Mouse (Mus musculus): ENCODE results near the gene Acd.

The Acd gene

GRCm38 (mm10) chr8:105702001-105702401 is 1.1 kb upstream of the Acd start:
- in situ Hi-C loops (cut with MboI, MseI) = no loop called here

GRCm38 (mm10) chr8:105700566-105700965 is 336 bp downstream of the Acd start:
- in situ Hi-C loops (cut with MboI, MseI) = no loop called here

GRCm38 (mm10) chr8:105699488-105700215 is 1.2 kb downstream of the Acd start:
- in situ Hi-C loops (cut with MboI, MseI) = no loop called here

GRCm38 (mm10) chr8:105698734-105699133 is 2.2 kb downstream of the Acd start:
- in situ Hi-C loops (cut with MboI, MseI) = no loop called here

GRCm38 (mm10) chr8:105697196-105697780 is 3.6 kb downstream of the Acd start:
- in situ Hi-C loops (cut with MboI, MseI) = no loop called here

GRCm38 (mm10) chr8:105695080-105695780 is 5.7 kb downstream of the Acd start:
- in situ Hi-C loops (cut with MboI, MseI) = no loop called here

DNA sequence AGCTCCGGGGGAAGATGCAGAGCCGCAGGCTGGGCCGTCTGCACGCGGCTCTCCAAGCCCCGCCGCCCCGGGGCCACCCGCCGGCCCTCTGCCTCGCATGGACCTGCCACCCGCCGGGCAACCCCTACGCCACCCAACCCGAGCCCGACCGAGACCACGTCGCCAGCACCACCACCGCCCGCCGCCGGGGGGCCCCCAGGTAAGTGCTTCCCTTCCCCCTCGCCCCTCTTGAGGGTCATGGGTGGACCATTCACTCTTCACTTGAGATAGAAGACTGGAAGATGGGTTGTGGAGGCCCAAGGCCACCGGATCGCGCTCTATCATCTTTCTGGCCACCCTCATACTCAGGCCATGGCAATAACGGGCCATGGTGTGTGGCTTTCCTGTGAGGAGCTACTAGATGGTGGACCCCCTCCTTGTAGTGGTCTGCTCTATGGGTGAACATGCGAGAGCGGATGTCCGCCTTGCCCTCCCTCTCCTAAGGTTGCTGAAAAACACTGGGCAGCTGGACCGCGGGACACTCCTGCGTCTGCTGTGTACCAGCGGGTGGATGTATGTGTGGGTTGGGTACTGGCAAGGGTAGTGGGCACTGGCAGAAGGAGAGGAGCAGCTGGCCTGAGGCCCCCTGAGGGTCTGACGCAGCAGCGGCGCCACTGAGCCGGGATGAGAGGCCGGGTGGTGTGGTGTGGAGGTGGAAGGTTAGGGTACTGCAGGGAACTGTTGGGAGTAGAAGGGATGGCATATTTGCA is 6.7 kb downstream of the Acd start:
- in situ Hi-C loops (cut with MboI, MseI) = no loop called here

GRCm38 (mm10) chr8:105693648-105694047 is 7.3 kb downstream of the Acd start:
- in situ Hi-C loops (cut with MboI, MseI) = no loop called here

DNA sequence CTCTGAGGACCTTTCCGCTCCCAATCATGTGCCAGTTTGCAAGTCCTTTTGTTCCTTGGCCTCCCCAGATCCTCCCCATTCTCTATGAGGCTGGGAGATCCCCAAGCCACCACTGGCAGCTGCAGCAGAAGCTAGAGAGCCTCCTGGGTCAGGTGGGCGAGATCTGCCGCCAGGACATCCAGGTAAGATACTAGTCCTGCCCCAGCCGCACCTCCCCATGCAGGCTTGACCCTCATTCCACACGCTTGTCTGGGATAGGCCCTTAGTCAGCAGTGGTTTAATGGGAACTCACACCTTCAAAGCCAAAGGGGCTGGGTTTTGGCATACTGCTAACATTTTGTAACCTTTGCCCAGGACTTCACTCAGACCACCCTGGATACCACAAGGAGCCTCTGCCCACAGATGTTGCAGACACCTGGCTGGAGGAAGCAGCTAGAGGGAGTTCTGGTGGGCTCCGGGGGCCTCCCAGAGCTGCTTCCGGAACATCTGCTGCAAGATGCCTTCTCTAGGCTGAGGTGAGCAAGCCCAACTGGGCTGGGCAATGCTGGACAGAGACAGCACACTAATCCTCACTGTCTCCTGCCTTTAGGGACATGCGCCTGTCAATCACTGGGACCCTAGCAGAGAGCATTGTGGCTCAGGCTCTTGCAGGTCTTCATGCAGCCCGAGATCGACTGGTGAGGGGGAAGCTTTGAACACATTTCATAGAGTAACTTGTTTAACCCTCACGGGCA is 8.3 kb downstream of the Acd start:
- in situ Hi-C loops (cut with MboI, MseI) = no loop called here

DNA sequence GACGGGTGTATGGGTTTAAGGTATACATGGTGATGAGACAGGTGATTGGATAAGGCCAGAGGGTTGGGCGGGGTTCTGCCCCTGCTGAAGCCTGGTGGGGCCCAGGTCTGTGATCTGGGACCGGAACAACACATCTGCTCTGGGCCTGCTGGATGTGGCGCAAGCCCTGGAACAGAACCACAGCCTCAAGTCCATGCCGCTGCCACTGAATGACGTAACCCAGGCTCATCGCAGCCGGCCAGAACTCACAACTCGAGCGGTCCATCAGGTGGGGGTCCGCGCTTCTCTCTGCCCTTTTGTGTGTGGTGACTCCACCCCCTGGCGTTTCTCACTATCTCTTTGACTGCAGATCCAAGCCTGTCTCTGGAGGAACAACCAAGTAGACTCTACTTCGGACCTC is 9.9 kb downstream of the Acd start:
- in situ Hi-C loops (cut with MboI, MseI) = no loop called here

DNA sequence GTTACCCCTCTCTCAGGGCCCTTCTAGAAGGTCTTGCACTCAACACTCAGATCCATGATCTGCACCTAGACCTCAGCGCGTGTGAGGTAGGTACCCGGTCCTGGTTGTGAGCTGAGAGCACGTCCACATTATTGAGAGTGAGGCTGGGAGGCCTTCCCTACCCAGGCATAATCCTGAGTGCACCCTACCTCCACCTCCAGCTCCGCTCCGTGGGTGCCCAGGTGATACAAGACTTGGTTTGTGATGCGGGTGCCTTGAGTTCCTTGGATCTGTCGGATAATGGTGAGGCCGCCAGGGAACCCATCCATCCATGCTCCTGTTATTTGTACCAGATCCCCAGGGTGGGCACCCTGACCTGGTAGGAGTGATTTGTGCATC is 10.9 kb downstream of the Acd start:
- in situ Hi-C loops (cut with MboI, MseI) = loop anchor here (5.0 kb wide), 1 partner anchor 73 kb away; no protein-coding TSS in a partner anchor

GRCm38 (mm10) chr8:105689256-105689982 is 11.5 kb downstream of the Acd start:
- in situ Hi-C loops (cut with MboI, MseI) = loop anchor here (5.0 kb wide), 1 partner anchor 72 kb away; no protein-coding TSS in a partner anchor

GRCm38 (mm10) chr8:105688242-105688752 is 12.6 kb downstream of the Acd start:
- in situ Hi-C loops (cut with MboI, MseI) = loop anchor here (5.0 kb wide), 1 partner anchor 71 kb away; no protein-coding TSS in a partner anchor

DNA sequence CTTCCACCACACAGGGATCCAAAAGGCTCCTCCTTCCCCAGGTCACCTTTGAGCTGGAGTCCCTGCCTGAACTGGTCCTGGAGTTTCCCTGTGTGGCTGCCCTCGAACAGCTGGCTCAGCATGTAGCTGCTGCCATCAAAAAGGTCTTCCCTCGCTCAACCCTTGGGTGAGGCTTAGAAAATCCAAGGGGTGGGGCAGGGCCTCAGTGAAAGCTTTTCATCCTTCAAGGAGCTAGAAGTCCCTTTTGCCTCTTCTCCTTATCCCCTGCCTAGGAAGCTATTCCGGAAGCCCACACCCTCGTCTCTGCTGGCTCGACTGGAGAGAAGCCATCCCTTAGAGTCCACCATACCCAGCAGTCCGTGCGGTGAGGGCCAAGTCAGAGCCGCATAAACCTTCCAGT is 13.4 kb downstream of the Acd start:
- in situ Hi-C loops (cut with MboI, MseI) = loop anchor here (5.0 kb wide), 1 partner anchor 70 kb away; no protein-coding TSS in a partner anchor

GRCm38 (mm10) chr8:105686551-105686950 is 14.4 kb downstream of the Acd start:
- in situ Hi-C loops (cut with MboI, MseI) = loop anchor here (5.0 kb wide), 1 partner anchor 69 kb away; no protein-coding TSS in a partner anchor

GRCm38 (mm10) chr8:105685796-105686308 is 15.1 kb downstream of the Acd start, which contains the start of gene Carmil2:
Gene Carmil2, plus strand, starts transcription at chr8:105686274.
- in situ Hi-C loops (cut with MboI, MseI) = loop anchor here (5.0 kb wide), 1 partner anchor 69 kb away; no protein-coding TSS in a partner anchor

DNA sequence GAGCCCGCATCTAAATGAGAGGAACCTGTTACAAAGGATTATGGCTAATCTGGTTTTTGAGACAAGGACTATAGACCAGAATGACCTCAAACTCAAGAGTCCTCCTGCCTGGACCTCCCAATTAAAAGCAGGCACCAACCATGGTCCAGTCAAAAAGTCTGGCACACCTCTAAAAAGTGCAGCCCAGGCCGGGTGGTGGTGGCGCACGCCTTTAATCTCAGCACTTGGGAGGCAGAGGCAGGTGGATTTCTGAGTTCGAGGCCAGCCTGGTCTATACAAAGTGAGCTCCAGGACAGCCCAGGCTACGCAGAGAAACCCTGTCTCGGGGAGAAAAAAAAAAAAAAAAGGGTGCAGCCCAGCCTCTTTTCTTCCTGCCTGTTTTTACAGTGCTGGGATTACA is 15.6 kb downstream of the Acd start:
- in situ Hi-C loops (cut with MboI, MseI) = loop anchor here (5.0 kb wide), 1 partner anchor 68 kb away; no protein-coding TSS in a partner anchor

GRCm38 (mm10) chr8:105677891-105678290 is 23.0 kb downstream of the Acd start:
- in situ Hi-C loops (cut with MboI, MseI) = no loop called here

GRCm38 (mm10) chr8:105661167-105661566 is 39.7 kb downstream of the Acd start:
- in situ Hi-C loops (cut with MboI, MseI) = no loop called here

DNA sequence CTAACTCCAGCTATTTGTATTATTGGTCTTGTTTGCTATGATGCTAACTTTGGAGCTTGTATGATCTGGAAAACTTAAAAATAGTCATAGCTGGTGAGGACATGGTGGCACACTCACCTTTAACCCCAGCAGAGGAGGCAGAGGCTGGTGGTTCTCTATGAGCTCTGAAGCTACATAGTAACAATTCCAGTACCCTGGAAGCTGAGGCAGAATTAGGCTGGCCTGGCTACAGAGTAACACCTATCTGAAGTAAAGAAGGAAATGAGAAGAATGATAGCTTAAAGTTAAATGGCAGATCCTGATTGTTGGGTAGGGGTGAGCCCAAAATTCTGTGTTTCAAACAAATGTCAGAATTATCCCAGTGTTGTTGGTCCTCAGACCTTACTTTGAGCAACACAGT is 43.3 kb downstream of the Acd start:
- in situ Hi-C loops (cut with MboI, MseI) = loop anchor here in 1 of 2 experiments (5.0 kb wide), 1 partner anchor 40 kb away; no protein-coding TSS in a partner anchor
